8 mouse cellular contexts compared by ENCODE assay signal in genomic region chr2:72234943-72235342, GRCm38 (mm10). TPM values are rescaled to one million over a fixed set of nuclear protein-coding genes. Genes with fewer than 3 reads are reported as not detected.
DNase-seq lines count a peak whose midpoint lies in the region; ATAC-seq and TF ChIP-seq lines count a peak whose summit lies in the region.

No protein-coding gene starts in this region.

- TF ChIP-seq EP300 in ES-Bruce4 (IDR thresholded peaks at IDR 0.05; ENCODE audit: insufficient read depth, low read depth, low read length): no peak

- H3K27me3 ChIP-seq in ES-Bruce4 (ENCODE audit: control insufficient read depth, insufficient read depth, low read length, poor library complexity, severe bottlenecking): no peaks in the 10 kb centered on the region
- no peaks in the 10 kb centered on the region for H3K27me3 ChIP-seq in lung, embryonic 16.5 days (ENCODE audit: control insufficient read depth, insufficient read depth, low read depth, low read length)

- ATAC-seq in lung, embryonic 16.5 days (ENCODE audit: low read depth): peak; percentile 68

- TF ChIP-seq CTCF in ES-Bruce4 (IDR thresholded peaks at IDR 0.05; ENCODE audit: low read depth, low read length): peak; percentile 49
- TF ChIP-seq CTCF in layer of hippocampus, adult 2 months (conservative IDR thresholded peaks at IDR 0.05): peak; percentile 86

- H3K36me3 ChIP-seq in ES-Bruce4 (ENCODE audit: control insufficient read depth, insufficient read depth, low read length, poor library complexity, severe bottlenecking): no peaks in the 10 kb centered on the region
- no peaks in the 10 kb centered on the region for H3K36me3 ChIP-seq in lung, embryonic 16.5 days (ENCODE audit: control insufficient read depth, insufficient read depth, low read length)

- 0% methylated on average over 3 of the region's 3 CpGs for WGBS in lung, embryonic 16.5 days

- H3K9ac ChIP-seq in ES-Bruce4 (ENCODE audit: low read depth, poor library complexity, severe bottlenecking): no peak overlapping the region
- no peak overlapping the region for H3K9ac ChIP-seq in lung, embryonic 16.5 days (ENCODE audit: low read length)

- DNase-seq in adrenal gland, adult 8-10 months: peak; percentile 41
- DNase-seq in embryo, embryonic 11.5 days (ENCODE audit: low read depth, low spot score): peak; percentile 64
- peak; percentile 46 to 65 for DNase-seq in gastrocnemius, postnatal 4 days (ENCODE audit: low spot score in 2 of 2)
- peak; percentile 80 to 83 for DNase-seq in layer of hippocampus, adult 2 months (ENCODE audit: low spot score in 2 of 2)
- peak; percentile 39 for DNase-seq in retina, adult 2 months (ENCODE audit: low read depth, low spot score)
- DNase-seq in urinary bladder, postnatal 4 days (ENCODE audit: low spot score in 2 of 2): peak; percentile 34 to 68

- no peaks in the 10 kb centered on the region for H3K4me1 ChIP-seq in ES-Bruce4 (ENCODE audit: control insufficient read depth, insufficient read depth, low read length)
- H3K4me1 ChIP-seq in lung, embryonic 16.5 days (replicated peaks; ENCODE audit: control insufficient read depth, insufficient read depth, low read length): peaks cover 12% of the 10 kb centered on the region; the same call in 1 of the 2 replicates

- no peak overlapping the region for H3K27ac ChIP-seq in ES-Bruce4 (ENCODE audit: insufficient read depth, low read length)
- H3K27ac ChIP-seq in layer of hippocampus, adult 2 months: peak overlapping the region; percentile 82
- H3K27ac ChIP-seq in lung, embryonic 16.5 days (ENCODE audit: low read length): peak overlapping the region; percentile 68; the same call in 1 of the 2 replicates

- no peaks in the 10 kb centered on the region for H3K9me3 ChIP-seq in ES-Bruce4 (replicated peaks; ENCODE audit: control insufficient read depth, insufficient read depth, low read length, poor library complexity, severe bottlenecking)
- H3K9me3 ChIP-seq in lung, embryonic 16.5 days (ENCODE audit: control insufficient read depth, low read length): no peaks in the 10 kb centered on the region

- H3K4me2 ChIP-seq in lung, embryonic 16.5 days (ENCODE audit: low read depth, low read length): no peak overlapping the region

- H3K4me3 ChIP-seq in ES-Bruce4 (ENCODE audit: low read depth, low read length): no peak overlapping the region
- no peak overlapping the region; the same call in 1 of the 2 replicates for H3K4me3 ChIP-seq in layer of hippocampus, adult 2 months
- no peak overlapping the region for H3K4me3 ChIP-seq in lung, embryonic 16.5 days (ENCODE audit: low read length)

- TF ChIP-seq POLR2A in ES-Bruce4 (IDR thresholded peaks at IDR 0.05; ENCODE audit: insufficient read depth, low read length): no peak

RNA-seq across cellular contexts. Expression of gene Map3k20, which starts 50.5 kb away (rescaled TPM):
- polyA plus RNA-seq in ES-Bruce4 (2011; ENCODE audit: insufficient read depth, insufficient read length, low read depth, missing spikeins): 39.0 and 41.5 TPM in 2 replicates
- 10 to 100 TPM; 30.6 to 46.2 (median 35.6) TPM for total RNA-seq in adrenal gland, adult 8-10 months (2022)
- 100 to 1,000 TPM; 202 to 229 TPM for total RNA-seq in gastrocnemius, postnatal 4 days (2021)
- total RNA-seq in layer of hippocampus, adult 2 months (2021): 10 to 100 TPM in 1 of 2 experiments, 1 to 10 TPM in 1; 9.0 to 13.9 TPM
- polyA plus RNA-seq in lung, embryonic 16.5 days (2015; fragmentation: Nextera tagmentation; extraction: Ambion mirVana): 29.8 and 31.6 TPM in 2 replicates

Comparison
In these comparisons a context has a peak if more than half of its experiments do, and no peak if none do; other contexts are left out.
1. RNA of gene Map3k20, which starts 50.5 kb away (total RNA-seq): 202 to 229 TPM in gastrocnemius, postnatal 4 days; 30.6 to 46.2 TPM in adrenal gland, adult 8-10 months and 9.0 to 13.9 TPM in layer of hippocampus, adult 2 months; every median in the first group is over 4 times any median in the second.
2. Peak in every context shown above with its lines, with median percentiles within 50 percentile points of each other: DNase-seq.